Mouse (Mus musculus): ENCODE data around the gene Olfr1135. TPM values are rescaled to one million over a fixed set of nuclear protein-coding genes. Genes with fewer than 3 reads are reported as not detected.

Olfr1135 gene
- not detected for total RNA-seq (2023)

GRCm38 (mm10) chr2:87673564-87673963 lies at the start of gene Olfr1135:
TSS of gene Olfr1135 (minus strand) at chr2:87673664.

GRCm38 (mm10) chr2:87713079-87713478 lies 39.6 kb upstream of the Olfr1135 start, which contains the start of gene Olfr1137:
TSS of gene Olfr1137 (minus strand) at chr2:87713179.

GRCm38 (mm10) chr2:87693847-87694246 lies 20.4 kb upstream of the Olfr1135 start, which contains the start of gene Olfr1136:
TSS of gene Olfr1136 (minus strand) at chr2:87693947.

GRCm38 (mm10) chr2:87658360-87658759 lies 15.1 kb downstream of the Olfr1135 start, which contains the start of gene Olfr1134:
TSS of gene Olfr1134 (minus strand) at chr2:87658460.

GRCm38 (mm10) chr2:87647274-87647673 lies 26.2 kb downstream of the Olfr1135 start, which contains the start of gene Olfr1133:
TSS of gene Olfr1133 (minus strand) at chr2:87647374.

GRCm38 (mm10) chr2:87637435-87637834 lies 36.0 kb downstream of the Olfr1135 start, which contains the start of gene Olfr1132:
TSS of gene Olfr1132 (minus strand) at chr2:87637535.

GRCm38 (mm10) chr2:87626804-87627203 lies 46.7 kb downstream of the Olfr1135 start, which contains the start of gene Olfr1131:
TSS of gene Olfr1131 (plus strand) at chr2:87627104.

Other genes starting within 250 kb of the Olfr1135 start
- gene Olfr1124, start 243.4 kb downstream of the Olfr1135 start, total RNA-seq (2023): not detected
- gene Olfr1126, start 219.7 kb downstream of the Olfr1135 start, total RNA-seq (2023): not detected
- not detected for gene Pramel7, start 176.6 kb downstream of the Olfr1135 start, total RNA-seq (2023)
- not detected for gene Pramel6, start 167.1 kb downstream of the Olfr1135 start, total RNA-seq (2023)
- gene Olfr153, start 141.9 kb downstream of the Olfr1135 start, total RNA-seq (2023): not detected
- gene Olfr1128, start 128.1 kb downstream of the Olfr1135 start, total RNA-seq (2023): not detected
- not detected for gene Olfr1129, start 99.8 kb downstream of the Olfr1135 start, total RNA-seq (2023)
- gene Olfr1130, start 67.5 kb downstream of the Olfr1135 start, total RNA-seq (2023): not detected
- not detected for gene Olfr1131, start 46.6 kb downstream of the Olfr1135 start, total RNA-seq (2023)
- gene Olfr1132, start 36.1 kb downstream of the Olfr1135 start, total RNA-seq (2023): not detected
- gene Olfr1133, start 26.3 kb downstream of the Olfr1135 start, total RNA-seq (2023): not detected
- gene Olfr1134, start 15.2 kb downstream of the Olfr1135 start, total RNA-seq (2023): not detected
- gene Olfr1136, start 20.3 kb upstream of the Olfr1135 start, total RNA-seq (2023): not detected
- not detected for gene Olfr1137, start 39.5 kb upstream of the Olfr1135 start, total RNA-seq (2023)
- not detected for gene Olfr1138, start 66.3 kb upstream of the Olfr1135 start, total RNA-seq (2023)
- gene Olfr1140, start 70.1 kb upstream of the Olfr1135 start, total RNA-seq (2023): not detected
- gene Olfr1141, start 80.3 kb upstream of the Olfr1135 start, total RNA-seq (2023): not detected
- gene Olfr152, start 105.8 kb upstream of the Olfr1135 start, total RNA-seq (2023): not detected
- gene Olfr1143, start 126.9 kb upstream of the Olfr1135 start, total RNA-seq (2023): not detected
- gene Olfr1145, start 136.2 kb upstream of the Olfr1135 start, total RNA-seq (2023): not detected
- gene Olfr1148, start 156.9 kb upstream of the Olfr1135 start, total RNA-seq (2023): not detected
- gene Olfr1150-ps1, start 170.3 kb upstream of the Olfr1135 start, total RNA-seq (2023): not detected
- gene Olfr1151, start 182.2 kb upstream of the Olfr1135 start, total RNA-seq (2023): not detected
- gene Olfr1152, start 192.8 kb upstream of the Olfr1135 start, total RNA-seq (2023): not detected
- not detected for gene Olfr1153, start 221.3 kb upstream of the Olfr1135 start, total RNA-seq (2023)
- gene Olfr1154, start 231.5 kb upstream of the Olfr1135 start, total RNA-seq (2023): not detected

Measured in monocyte, adult 59 days (primary cell).